Mouse (Mus musculus) bone marrow, adult 2 months (tissue): ENCODE measurements around the gene Gm27021. TPM values are rescaled to one million over a fixed set of nuclear protein-coding genes. Genes with fewer than 3 reads are reported as not detected.
A peak's percentile ranks its signal among the peaks of the same experiment; 100 is the strongest.

Source experiments
- H3K27ac ChIP-seq: fragments of 200-500 bp; 2 replicates; pipeline ENCODE4 v1.5.1; 2012; ENCODE audit warnings: low read depth, mild to moderate bottlenecking, control low read depth, inconsistent platforms, low read length; ENCODE audit not compliant: control insufficient read depth, poor library complexity, insufficient read depth
- H3K4me1 ChIP-seq: fragments of 200-500 bp; 2 replicates; pipeline ENCODE4 v1.6.1; 2011; ENCODE audit warnings: low read length; ENCODE audit not compliant: control insufficient read depth, insufficient read depth
- H3K4me3 ChIP-seq: fragments of 200-500 bp; replicated peaks from 2 replicates; pipeline ENCODE3; 2011; ENCODE audit warnings: mild to moderate bottlenecking, low read depth, low read length, control low read depth; ENCODE audit not compliant: control insufficient read depth
- CTCF ChIP-seq: fragments of 200-500 bp; IDR thresholded peaks from 2 replicates; pipeline ENCODE4 v1.5.1; 2011; ENCODE audit warnings: low read length, control low read depth; ENCODE audit not compliant: control insufficient read depth, insufficient read depth
- POLR2A ChIP-seq: fragments of 200-500 bp; IDR thresholded peaks from 2 replicates; pipeline ENCODE4 v1.6.1; 2011; ENCODE audit warnings: low read depth, mild to moderate bottlenecking, control low read depth, low read length, borderline replicate concordance; ENCODE audit not compliant: control insufficient read depth
- WGBS: fragments of 180-500 bp; shearing (Covaris S2); methylation state at CpG from one replicate; pipeline ENCODE4 v1.1.7; 2018; 5-methylcytosine and 5-hydroxymethylcytosine counted together
- polyA plus RNA-seq: library from polyadenylated mRNA; stranded (reverse); fragments of >200 nt; gene quantifications from 2 replicates; pipeline ENCODE4 v1.2.4, GENCODE M21; 2011; ENCODE audit warnings: low replicate concordance; ENCODE audit not compliant: missing spikeins, insufficient read depth, insufficient read length

Gene Gm27021
- polyA plus RNA-seq, 1 experiment, result not detected

DNA sequence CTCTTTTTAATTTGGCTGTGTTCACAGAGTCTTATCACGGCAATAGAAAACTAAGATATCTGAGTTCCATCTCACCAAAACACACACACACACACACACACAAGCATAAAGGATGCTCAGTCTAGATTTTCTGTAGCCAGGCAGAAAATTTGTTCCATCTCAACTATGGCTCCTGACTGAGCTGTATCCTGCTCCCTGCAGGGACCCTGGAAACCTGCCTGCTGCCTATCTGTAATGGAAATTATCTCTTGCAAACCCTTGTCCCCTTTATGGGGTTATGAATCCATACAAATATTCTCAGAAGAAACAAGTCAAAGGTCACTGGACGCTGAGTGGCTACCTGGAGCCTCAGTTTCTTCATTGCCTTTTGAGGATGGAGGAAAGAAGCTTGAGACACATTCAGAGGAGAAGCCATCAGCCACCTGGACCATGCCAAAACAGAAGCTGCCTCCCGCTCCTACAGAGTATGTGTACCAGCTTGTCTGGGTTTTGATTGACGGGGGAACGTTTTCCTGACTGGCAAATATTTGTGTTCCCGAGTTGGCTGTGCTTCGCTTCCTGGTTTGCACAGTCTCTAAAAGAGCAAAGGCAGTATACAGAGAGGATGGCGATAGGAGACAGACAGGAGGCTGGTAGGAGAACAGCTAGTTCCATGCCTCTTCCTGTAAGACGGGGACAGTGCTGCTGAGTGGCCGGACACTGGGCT, 76.1 kb downstream of the Gm27021 start:
- Histone ChIP-seq H3K4me3 (no peak overlapping the region), H3K4me1 (no peaks in the 10 kb centered on the region; the same call in 1 of the 2 replicates), H3K27ac (no peak overlapping the region)
- TF ChIP-seq CTCF, result no peak
- no peak for TF ChIP-seq POLR2A
- 72% methylated on average over 10 of the region's 10 CpGs for WGBS

- TF ChIP-seq POLR2A (no peak), CTCF (no peak)
- 48% methylated on average over 2 of the region's 2 CpGs for WGBS
- Histone ChIP-seq H3K4me3 (peak overlapping the region; percentile 94), H3K4me1 (no peaks in the 10 kb centered on the region; the same call in 1 of the 2 replicates), H3K27ac (no peak overlapping the region)
Measured at GRCm38 (mm10) chr8:120589921-120590320, 78.0 kb downstream of the Gm27021 start.

GRCm38 (mm10) chr8:120588908-120589771, 78.7 kb downstream of the Gm27021 start, which contains the start of gene Gins2:
TSS of gene Gins2 (minus strand) at chr8:120589304.
- Histone ChIP-seq H3K27ac (peak within 1 kb of the TSS; percentile 20; the same call in 1 of the 2 replicates), H3K4me1 (no peaks in the 10 kb centered on the region; the same call in 1 of the 2 replicates), H3K4me3 (peak within 1 kb of the TSS; percentile 94)
- TF ChIP-seq CTCF (no peak), POLR2A (peak; percentile 29; the same call in 1 of the 2 replicates)
- WGBS, result under 1% methylated on average over 67 of the region's 67 CpGs

GRCm38 (mm10) chr8:120585521-120585920, 82.4 kb downstream of the Gm27021 start:
- Histone ChIP-seq H3K4me3 (no peak overlapping the region), H3K27ac (no peak overlapping the region), H3K4me1 (no peaks in the 10 kb centered on the region; the same call in 1 of the 2 replicates)
- 95% methylated on average over 10 of the region's 10 CpGs for WGBS
- no peak for TF ChIP-seq POLR2A
- no peak for TF ChIP-seq CTCF

DNA sequence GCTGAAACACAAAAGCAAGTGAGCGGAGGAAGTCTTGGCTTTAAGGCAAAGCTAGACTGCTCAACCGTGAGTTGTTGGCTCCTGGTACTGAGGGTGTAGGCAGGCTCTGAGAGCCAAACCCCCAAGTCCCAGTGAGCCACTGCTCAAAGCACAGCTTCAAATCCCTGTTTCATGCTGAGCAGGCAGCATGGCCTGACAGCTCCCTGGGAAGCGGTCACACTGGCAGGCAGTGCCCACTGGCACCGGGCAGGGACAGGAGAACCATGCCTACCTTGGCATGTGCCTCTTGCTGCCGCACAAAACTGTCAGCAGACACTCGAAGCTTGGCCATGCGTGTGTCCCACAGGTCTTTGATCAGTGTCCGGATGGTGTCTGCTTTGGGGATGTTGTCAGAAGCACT, 86.1 kb downstream of the Gm27021 start:
- Histone ChIP-seq H3K4me1 (no peaks in the 10 kb centered on the region), H3K4me3 (no peak overlapping the region), H3K27ac (no peak overlapping the region)
- no peak for TF ChIP-seq POLR2A
- TF ChIP-seq CTCF, result no peak
- 91% methylated on average over 8 of the region's 8 CpGs for whole genome bisulfite sequencing

DNA sequence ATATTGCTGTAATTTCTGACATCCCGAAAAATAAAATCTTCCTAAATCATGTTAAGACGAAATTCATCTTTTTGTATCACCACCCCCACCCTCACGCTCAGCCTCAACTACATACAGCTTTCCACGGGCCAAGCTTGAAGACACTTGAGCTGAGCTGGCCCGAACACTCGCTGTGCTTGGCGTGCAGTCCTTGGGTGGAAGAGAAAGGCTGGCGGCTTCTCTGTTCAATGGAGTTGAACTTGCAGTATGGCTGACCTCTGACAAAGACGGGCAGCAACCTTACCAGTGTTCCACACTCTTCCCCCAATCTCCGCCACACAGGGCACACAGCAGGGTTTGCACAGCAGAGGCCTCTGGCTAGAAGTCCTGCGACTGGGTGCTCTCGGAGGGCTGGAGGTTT, 86.5 kb downstream of the Gm27021 start:
- H3K27ac ChIP-seq, result no peak overlapping the region
- 91% methylated on average over 12 of the region's 12 CpGs for WGBS
- H3K4me3 ChIP-seq, result no peak overlapping the region
- TF ChIP-seq CTCF (no peak), POLR2A (no peak)
- no peaks in the 10 kb centered on the region for H3K4me1 ChIP-seq

DNA sequence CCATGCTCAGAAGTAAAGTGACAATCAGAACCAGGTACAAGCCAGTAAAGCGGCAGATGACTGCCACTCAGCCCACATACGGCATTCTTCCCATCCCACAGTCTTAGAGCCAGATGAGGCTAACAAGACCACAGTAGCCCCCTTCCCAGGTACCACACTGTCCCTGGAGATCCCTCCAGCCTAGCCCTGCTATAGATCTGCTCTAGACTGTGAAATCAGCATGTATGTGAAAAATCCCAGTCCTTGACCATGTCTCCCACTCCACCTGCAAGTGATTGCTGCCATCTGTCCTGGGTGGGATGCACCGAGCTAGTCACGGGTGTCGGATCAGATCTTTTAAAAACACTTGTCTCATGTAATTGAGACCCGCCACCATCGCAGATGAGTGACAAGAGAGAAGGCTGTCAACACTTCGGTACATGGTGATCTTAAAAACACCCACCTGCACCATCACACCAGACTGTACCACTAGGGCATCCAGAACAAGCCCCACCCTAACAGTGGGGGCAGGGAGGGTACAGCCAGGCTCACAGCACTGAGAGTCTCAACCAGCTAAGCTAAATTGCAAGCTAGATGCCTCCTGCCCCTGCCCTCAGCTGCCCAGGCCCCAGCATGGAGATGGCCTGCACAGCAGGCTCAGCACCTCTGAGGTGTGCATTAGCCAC, 87.4 kb downstream of the Gm27021 start:
- TF ChIP-seq CTCF (no peak), POLR2A (no peak)

DNA sequence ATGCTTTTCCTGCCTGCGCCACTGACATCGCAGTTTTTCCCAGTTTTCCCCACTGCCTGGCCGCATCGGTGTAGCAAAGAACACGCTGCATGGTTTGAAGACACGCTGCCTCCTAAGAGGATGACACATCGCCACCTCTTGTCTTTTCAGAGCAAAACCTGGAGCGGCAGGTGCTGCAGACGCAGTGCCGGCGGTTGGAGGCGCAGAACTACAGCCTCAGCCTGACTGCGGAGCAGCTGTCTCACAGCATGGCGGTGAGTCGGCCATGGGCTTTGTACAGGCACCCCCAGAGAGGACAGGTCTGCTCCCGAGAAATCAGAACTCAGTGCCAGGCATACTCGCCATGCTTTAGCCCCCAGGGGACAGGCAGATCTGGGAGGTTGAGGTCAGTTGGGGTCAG, 90.1 kb downstream of the Gm27021 start:
- TF ChIP-seq POLR2A (no peak), CTCF (no peak)
- peaks cover 1% of the 10 kb centered on the region for H3K4me1 ChIP-seq
- H3K27ac ChIP-seq, result no peak overlapping the region
- no peak overlapping the region for H3K4me3 ChIP-seq
- WGBS, result 96% methylated on average over 17 of the region's 17 CpGs

More for the DNA sequence above, 87.4 kb downstream of the Gm27021 start:
- H3K4me3 ChIP-seq, result no peak overlapping the region
- WGBS, result 90% methylated on average over 8 of the region's 8 CpGs
- no peak overlapping the region for H3K27ac ChIP-seq
- no peaks in the 10 kb centered on the region for H3K4me1 ChIP-seq
